Mouse (Mus musculus): Measurements from ENCODE around the gene Clcf1. TPM values are rescaled to one million over a fixed set of nuclear protein-coding genes. Genes with fewer than 3 reads are reported as not detected.
A peak's percentile ranks its signal among the peaks of the same experiment; 100 is the strongest.

Gene Clcf1
- total RNA-seq (2014; fragmentation: Nextera tagmentation) (6.8 and 7.4 TPM in 2 replicates), total RNA-seq (2017) (0.67 and 1.8 TPM in 2 replicates)

DNA sequence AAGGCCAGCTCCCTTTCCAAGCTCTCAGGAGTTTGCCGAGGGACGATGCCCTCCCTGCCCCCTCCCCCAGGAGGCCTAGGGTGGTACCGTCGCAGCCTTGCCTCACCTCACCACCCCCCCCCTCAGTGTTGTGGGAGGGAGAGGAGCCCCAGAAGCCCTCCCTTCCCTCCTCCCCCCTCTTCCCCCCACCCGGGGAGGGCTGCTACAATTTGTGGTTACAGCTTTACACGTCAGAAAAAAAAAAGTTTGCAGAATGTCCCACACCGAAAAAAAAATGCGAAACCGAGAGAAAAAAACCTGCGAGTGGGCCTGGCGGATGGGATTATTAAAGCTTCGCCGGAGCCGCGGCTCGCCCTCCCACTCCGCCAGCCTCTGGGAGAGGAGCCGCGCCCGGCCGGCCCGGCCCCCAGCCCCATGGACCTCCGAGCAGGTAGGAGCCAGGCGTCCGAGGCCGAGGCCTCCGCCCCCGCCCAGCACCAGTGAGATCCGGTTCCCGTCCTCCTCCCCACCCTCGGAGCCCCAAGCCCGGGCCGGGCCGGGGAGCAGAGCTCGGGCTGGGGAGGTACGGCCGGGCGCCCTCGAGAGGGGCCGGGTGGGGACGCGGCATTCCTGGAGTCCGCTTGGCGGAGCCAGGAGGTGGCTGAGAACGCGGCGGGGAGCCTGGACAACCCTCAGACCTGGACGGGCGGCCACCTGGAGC lies at the start of gene Clcf1, which contains the start of gene AC109138.7:
Gene Clcf1 (plus strand): TSS at position 168 of the 700 bp plus-strand sequence.
Gene AC109138.7 (plus strand): TSS at position 287 of the 700 bp plus-strand sequence.
- ATAC-seq (replicated peaks; ENCODE audit: poor library complexity, severe bottlenecking) = peak; percentile 21; the same call in 1 of the 2 replicates

GRCm38 (mm10) chr19:4164721-4165120 lies 49.3 kb upstream of the Clcf1 start:
- ATAC-seq (replicated peaks; ENCODE audit: poor library complexity, severe bottlenecking) = no peak

- no peak for ATAC-seq (replicated peaks; ENCODE audit: poor library complexity, severe bottlenecking)
These were observed 47.2 kb upstream of the Clcf1 start for GRCm38 (mm10) chr19:4166678-4167476.

DNA sequence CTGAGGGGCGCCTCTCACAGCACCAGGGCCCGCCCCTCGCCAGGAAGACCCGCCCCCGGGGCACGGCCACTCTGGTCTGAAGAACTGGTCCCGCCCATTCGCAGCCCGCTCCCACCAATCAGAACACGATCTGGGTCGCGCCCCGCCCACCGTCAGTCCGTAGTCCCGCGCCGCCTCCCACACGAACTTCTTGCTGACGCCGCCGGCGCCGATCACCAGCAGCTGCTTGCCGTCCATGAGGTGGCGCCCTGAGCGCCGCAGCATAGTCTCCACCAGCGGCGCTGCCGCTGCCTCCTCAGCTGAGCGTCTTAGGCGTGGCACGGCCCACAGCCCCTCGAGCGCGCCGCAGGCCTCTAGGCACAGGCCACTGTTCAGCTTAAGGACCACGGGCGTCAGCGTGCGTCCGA lies 44.7 kb upstream of the Clcf1 start:
- ATAC-seq (replicated peaks; ENCODE audit: poor library complexity, severe bottlenecking) = peak; percentile 93

- ATAC-seq (replicated peaks; ENCODE audit: poor library complexity, severe bottlenecking) = no peak; the same call in 1 of the 2 replicates
These were observed 44.2 kb upstream of the Clcf1 start for GRCm38 (mm10) chr19:4169810-4170209.

DNA sequence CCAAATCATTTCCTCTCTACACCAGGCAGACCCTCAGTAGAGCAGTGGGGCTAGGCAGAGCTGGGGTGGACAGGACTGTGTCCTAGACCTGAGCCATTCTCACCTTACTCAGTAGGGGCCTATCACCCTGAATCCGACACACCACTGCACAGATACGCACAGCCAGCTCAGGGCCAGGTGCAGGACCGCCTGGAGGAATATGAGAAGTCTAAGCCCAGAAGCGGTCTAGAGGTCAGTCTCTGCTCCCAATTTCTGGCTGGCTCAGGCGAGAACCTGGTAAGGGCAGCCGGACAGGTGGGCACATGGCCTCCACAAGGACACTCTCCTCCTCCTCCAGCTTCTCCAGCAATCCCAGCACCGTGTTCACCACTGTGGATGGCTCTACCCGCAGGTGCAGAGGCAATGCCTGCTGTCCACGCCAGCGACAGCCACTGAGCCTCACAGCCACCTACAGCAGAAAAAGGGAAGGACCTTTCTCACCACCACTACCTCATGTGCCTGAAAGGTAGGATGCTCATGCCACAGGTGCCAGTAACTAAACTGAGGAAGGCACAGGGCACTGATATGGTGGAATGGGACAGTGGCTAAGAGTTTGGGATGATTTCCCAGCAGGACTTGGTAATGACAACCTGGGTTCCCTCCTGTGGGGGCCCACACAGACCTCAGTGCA lies 43.2 kb upstream of the Clcf1 start:
- no peak for ATAC-seq (replicated peaks; ENCODE audit: poor library complexity, severe bottlenecking)

DNA sequence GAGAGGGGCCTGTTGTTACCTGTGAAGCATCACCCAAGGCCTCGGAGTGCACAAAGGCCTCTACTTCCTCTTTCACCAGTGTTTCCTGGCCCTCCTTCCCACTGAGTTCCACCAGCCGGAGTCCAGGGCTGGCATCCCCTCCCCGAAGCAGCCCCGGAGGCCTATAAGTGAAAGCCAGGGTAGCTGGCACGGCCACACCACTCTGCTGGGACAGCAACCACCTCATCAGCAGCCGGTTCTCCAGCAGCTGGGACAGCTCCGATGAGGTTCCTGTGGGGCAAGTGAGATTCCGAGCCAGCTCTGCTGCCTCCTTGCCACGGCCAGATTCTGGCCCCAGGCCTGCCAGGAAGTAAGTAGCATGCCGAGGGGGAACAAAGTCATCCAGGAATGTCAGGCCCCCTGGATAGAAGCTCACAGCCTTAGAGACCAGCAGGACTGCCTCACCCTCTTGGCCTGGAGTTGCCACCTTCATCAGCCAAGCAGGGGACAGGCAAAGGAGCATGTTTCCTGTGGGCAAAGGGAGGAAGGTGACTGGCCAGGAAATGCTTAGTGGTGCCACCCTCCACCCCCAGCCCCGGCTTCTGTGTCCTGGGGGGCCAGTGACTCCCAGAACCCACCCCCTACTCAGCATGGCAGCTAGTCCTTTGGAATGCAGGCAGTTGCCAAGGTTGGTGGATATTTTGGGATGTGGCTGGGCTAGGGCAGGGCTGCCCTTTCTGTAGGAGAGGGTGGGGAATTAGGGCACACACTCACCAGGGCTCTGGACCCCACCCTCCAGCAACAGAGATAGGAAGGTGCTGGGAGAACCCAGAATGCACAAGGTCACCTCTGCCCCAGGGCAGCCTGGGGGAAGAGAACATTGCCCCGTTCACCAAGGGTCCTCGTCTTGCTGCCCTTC lies 42.4 kb upstream of the Clcf1 start:
- ATAC-seq (replicated peaks; ENCODE audit: poor library complexity, severe bottlenecking) = peak; percentile 35

DNA sequence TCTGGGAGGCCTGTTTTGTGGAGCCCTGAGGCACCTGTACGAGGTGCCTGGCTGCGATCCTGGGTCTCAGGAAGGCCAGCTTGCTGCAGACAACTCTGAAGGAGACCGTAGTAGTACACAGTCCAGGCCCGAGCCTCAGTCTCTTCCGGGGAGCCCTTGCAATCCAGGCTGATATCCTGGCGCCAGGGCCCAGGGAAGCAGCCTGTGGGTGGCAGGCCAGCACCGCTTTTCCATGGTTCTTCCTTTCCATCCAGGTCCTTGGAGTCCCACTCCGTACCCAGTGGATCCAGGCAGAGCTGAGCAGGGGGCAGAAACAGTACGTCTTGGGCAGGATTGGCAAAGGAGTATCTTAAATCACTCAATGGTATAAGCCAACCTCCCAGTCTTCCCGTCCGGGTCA lies 41.1 kb upstream of the Clcf1 start:
- ATAC-seq (replicated peaks; ENCODE audit: poor library complexity, severe bottlenecking) = no peak

- no peak for ATAC-seq (replicated peaks; ENCODE audit: poor library complexity, severe bottlenecking)
These were observed 38.6 kb upstream of the Clcf1 start, which contains the start of gene Carns1 for GRCm38 (mm10) chr19:4175368-4175947. Gene Carns1 (minus strand): TSS chr19:4175479.

DNA sequence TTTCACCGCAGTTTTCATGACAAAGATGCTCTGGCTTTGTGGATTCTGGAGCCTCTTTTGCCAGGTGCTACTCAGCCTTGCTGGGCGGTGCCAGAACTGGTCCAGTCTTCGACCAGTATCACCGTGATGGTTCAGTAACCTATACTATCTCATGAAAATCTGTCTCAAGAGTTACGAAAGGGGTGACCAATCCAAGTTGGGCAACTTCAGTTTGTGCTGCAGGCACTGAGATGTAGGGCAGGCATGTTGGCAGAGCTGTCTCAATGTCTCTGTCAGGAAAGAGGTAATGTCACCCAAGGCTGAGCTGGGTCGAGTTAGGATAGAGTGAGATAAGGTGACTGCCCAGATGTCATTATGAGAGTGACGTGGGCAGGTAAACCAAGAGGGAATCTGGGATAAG lies 33.6 kb upstream of the Clcf1 start:
- ATAC-seq (replicated peaks; ENCODE audit: poor library complexity, severe bottlenecking) = peak; percentile 31

DNA sequence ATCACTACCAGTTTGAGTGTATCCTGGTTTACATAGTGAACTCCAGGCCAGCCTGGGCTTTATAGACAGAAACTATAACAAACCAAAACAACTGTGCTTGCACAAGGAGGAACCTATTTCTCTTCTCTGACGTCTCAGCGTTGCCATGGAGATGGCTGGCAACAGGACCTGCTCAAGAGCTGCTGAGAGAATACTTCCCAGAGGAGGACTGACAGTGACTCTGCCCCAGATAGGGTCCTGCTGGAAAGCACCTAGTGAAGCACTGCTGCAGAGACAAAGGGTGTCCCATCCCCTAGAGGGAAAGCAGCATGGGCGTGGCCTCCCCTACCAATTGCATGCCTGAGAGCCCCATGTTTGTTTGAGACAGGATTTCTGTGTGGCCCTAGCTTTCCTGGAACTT lies 32.1 kb upstream of the Clcf1 start:
- ATAC-seq (replicated peaks; ENCODE audit: poor library complexity, severe bottlenecking) = peak; percentile 73

GRCm38 (mm10) chr19:4183689-4184088 lies 30.3 kb upstream of the Clcf1 start:
- no peak for ATAC-seq (replicated peaks; ENCODE audit: poor library complexity, severe bottlenecking)

DNA sequence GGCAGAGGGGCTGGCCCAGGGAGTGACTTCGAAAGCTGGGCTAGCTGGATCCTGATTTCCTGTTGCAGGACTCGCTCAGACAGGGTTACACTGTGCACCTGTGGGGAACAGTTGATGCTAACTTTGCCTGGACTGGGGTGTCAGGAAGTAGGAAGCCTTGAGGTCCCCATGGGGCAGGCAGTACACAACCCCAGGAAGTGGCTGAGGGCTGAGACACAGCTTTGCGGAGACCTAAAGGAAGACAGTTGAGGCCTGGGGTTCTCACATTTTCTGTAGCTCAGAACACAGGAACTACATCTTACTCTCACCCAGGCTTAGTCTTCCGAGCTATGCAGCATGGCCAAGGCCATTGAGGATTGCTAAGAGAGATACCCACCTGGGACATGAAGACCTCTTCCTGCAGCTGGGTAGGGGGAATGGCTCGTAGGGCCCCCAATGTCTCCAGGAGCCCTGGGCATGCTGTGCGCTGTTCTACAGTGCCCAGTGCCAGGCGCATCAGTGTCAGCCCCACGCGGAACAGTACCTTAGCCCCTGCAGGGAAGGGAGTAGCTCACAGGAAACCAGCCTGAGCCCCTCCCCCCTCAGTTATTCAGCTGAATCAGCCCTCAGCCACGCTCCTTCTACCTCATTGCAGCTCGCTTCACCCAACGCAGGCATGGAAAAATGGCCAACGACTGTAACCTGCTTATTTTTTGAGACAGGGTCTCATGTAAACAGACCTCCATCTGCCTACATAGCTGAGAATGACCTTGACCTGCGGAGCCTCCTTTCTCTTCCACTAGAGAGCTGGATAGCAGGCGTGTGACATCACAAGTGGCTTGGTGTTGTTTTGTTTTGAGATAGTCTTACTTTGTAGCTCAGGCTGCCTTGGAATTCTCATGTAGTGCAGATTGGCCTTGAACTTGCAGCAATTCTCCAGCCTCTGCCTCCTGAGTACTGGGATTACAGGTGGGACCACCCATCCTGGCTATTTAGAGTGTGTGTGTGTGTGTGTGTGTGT lies 28.8 kb upstream of the Clcf1 start:
- ATAC-seq (replicated peaks; ENCODE audit: poor library complexity, severe bottlenecking) = peak; percentile 57

- ATAC-seq (replicated peaks; ENCODE audit: poor library complexity, severe bottlenecking) = no peak
These were observed 26.7 kb upstream of the Clcf1 start for GRCm38 (mm10) chr19:4187303-4187702.

DNA sequence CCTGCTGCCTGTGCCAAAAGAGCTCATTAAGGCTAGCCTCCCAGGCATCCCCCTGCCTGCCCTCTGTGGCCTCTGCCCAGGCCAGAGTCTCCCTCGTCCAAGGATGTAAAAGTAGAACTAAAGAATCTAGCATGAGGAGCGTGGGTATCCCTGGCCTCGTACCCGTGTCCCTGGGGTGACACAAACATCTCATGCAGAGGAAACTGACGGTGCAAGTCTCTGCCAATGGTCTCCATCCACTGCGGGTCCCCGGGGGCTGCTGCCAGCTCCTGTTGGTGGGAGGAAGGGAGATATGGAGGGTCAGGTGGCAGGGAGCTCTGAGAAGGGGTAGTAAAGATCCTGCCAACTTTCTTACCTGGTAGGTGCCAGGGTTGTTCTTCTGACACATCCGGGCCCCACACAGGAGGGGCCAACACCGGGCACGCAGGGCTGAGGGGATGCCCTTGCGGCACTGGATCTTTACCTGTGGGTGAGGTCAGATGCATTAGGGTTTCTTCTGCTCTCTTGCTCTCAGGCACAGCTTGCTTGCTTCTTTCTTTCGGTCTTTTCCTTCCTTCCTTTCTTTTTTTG lies 24.9 kb upstream of the Clcf1 start:
- no peak for ATAC-seq (replicated peaks; ENCODE audit: poor library complexity, severe bottlenecking)

- ATAC-seq (replicated peaks; ENCODE audit: poor library complexity, severe bottlenecking) = peak; percentile 62
These were observed 23.2 kb upstream of the Clcf1 start, which contains the start of gene Tbc1d10c for GRCm38 (mm10) chr19:4190831-4191334. Gene Tbc1d10c (minus strand): TSS chr19:4191284.

DNA sequence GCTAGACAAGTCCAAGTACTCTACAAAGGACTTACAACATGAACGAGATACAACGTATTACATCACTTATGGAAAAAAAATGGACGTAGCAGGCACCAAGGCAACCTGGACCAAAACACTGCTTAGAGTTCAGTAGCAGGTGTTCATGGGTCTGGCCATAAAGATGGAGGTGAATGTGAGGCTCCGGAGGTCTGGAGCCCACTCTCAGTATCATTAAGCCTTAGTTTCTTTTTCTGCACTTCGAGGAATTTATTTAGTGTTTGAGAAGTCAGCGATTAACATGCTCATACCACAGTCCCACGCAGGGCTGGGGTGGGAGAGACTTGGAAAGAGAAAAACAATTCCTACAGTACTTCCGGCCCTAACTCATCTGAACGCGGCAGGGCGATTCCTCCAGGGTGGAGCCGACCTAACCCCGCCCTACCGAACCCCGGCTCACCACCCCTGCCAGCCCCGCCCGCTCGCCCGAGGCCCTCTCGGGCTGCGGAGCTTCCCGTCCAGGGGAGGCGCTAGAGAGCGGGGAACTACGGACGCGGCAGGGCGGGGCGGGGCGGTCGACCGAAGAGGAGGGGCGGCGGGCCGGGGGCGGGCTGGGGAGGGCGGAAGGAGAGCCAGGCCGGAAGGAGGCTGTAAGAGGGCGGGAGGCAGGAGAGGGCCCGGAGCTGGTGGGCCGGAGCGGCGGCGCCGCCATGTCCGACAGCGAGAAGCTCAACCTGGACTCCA lies 22.3 kb upstream of the Clcf1 start, which contains the start of gene Ppp1ca:
Gene Ppp1ca (plus strand): TSS at position 538 of the 723 bp plus-strand sequence.
- ATAC-seq (replicated peaks; ENCODE audit: poor library complexity, severe bottlenecking) = peak; percentile 88
